Mouse (Mus musculus) embryo, embryonic 10 days (tissue): Measurements from ENCODE around the gene Slf2.

ENCODE experiments used
- DNase-seq: peaks from one replicate; pipeline ENCODE4 v3.0.0-alpha.2; 2015; ENCODE audit warnings: low spot score

Slf2 gene

GRCm38 (mm10) chr19:45030746-45031693 lies 100.1 kb downstream of the Slf2 start:
- peak; percentile 95 for DNase-seq

- DNase-seq, result peak; percentile 88
Observed at GRCm38 (mm10) chr19:45031780-45032179, 100.8 kb downstream of the Slf2 start.
